Mouse (Mus musculus) urinary bladder, postnatal 36 days (tissue): ENCODE results near the gene Aph1a.
"Not testable (repeated sequence)": the region's sequence is repeated elsewhere in the genome, so short reads cannot be mapped to it uniquely, and the experiment has no call there.

Experiments
- DNase-seq, 2 experiments: peaks; one replicate each; pipeline ENCODE4 v3.0.0; 2022; ENCODE audit warnings: low spot score in 2 of 2, mixed read lengths in 1 of 2

Aph1a gene

GRCm38 (mm10) chr3:95920532-95920931 lies 26.8 kb downstream of the Aph1a start:
- DNase-seq: not testable (repeated sequence)

- not testable (repeated sequence) for DNase-seq
These were observed 29.7 kb downstream of the Aph1a start for GRCm38 (mm10) chr3:95923429-95923828.

- DNase-seq: no peak
These were observed 30.4 kb downstream of the Aph1a start for GRCm38 (mm10) chr3:95924185-95924584.

DNA sequence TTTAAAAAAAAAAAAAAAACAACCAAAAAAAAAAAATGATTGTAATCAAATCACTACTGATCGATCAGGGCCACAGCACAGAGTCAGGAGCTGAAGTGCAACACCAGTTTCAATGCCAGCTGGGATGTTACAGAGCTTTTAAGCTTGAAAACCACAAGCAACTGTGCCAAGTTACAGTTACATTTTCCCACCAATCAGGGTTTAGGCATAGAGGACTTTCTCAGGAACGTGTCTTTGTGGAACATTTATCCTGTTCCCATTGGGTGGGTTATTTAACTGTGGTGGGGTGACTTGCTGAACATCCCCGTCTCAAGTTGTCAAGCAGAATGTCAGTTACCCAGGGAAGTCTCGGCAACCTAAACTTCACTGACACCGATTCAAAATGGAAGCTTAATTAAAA lies 31.3 kb downstream of the Aph1a start:
- no peak for DNase-seq

DNA sequence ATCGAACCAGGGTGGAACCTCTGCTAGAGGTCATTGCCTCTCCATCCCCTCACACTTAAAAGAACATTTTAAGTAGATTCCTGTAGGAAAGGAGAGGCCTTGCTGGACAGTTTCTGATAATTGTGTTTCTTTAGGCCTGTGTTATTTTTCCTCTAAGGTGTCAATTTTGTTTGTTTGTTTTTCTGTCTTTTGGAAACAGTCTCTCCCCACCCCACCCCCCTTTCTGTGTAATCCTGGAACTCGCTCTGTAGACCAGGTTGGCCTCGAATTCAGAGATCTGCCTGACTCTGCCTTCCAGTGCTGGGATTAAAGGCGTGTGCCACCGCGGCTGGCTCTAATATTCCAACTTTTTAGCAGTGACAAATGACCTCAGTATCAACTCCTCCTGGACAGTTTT lies 34.5 kb downstream of the Aph1a start:
- no peak for DNase-seq

DNA sequence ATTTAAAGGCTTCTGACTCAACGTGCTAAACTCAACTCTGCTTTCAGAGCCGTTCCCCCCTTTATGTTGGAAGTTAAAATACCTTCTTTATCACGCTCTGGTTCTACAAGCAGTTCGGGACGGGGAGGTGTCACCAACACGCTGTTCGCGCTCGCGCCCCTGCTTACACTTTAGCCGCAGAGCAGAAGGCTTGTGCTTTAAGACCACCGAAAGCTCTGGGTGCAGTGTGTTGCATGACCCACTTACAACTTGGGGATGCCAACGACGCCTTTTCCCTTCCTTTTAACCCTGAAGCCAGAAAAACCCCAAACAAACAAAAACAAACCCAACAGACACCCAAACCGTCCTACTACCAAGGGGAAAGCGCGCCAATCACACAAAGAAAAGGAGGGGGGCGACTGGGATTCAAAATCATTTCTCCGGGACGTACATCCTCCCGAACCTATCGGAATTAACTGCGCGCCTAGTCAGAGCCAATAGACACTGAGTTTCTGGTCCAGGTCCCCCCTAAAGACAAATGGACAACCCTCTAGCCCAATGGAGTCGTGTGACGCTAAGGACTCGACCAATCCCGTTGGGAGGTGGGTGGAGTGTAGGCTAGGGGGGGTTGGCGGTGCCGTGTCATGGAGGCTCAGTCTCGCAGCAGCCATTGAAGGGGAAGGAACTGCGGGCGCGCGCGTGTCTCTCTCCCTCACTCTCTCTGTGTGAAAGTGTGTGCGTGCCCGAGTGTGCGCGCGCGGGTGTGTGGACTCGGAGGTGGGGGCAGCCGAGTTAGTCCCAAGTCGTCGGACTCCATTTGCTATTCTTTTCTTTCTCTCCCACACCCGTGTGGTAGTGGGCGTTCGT lies 35.1 kb downstream of the Aph1a start, which contains the start of gene Anp32e:
Gene Anp32e, plus strand, starts transcription at position 589 of the 846 bp plus-strand sequence.
- peak; percentile 96 for DNase-seq

DNA sequence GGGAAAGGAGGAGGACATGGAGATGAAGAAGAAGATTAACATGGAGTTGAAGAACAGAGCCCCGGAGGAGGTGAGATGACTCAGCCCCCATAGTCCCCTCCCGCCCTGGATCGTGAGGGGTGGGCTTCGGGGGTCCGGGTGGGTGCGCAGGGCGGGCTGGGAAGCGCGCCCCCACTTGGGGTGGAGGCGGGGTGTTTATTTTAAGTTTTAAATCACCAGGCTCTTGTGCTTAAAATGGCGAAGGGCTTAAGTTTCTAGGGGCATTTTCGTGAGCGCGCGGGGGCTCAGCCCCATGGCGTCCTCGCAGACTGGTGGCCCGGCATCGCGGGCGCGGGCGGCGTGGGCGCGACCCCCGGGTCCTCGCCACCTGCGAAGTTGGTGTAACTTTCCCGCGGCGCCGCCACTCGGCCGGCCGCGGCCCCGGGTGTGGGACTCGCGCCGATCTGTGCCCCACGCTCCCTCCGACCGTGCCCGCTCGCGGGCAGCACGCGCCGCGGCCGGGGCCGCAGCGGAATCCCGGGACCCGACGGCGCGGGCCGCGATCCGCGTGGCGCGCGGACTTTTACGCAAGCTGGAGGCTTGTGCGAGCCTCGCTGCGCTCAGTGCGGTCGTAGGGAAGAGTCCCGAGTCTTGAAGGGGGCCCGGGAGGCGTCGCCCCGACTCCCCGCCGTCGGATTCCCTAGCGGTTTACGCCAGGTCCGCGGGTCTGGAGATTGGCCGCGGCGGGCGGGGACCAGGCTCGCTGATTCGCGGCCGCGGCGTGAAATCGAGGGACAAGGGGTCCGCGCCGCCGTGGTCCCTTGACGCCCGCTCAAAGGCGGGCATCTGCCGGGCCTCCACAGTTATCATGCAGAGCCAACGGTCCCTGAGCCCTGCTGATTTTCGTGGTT lies 36.1 kb downstream of the Aph1a start:
- DNase-seq: peak; percentile 25 to 42

DNA sequence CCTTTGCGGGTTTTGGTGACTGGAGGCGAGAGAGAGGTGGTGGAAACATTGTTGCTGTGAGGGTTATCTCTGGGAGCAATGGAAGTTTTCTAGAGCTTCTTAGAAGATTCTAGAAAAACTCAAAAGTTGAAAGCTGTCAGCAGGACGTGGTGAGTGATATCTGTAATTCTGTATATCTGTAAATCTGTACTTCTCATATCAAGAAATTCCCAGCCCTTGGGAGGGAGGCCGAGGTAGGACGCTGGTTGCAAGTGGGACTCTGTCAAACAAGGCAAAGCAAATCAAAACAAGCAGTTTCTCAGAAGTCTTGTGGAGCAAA lies 36.7 kb downstream of the Aph1a start:
- DNase-seq: no peak

DNA sequence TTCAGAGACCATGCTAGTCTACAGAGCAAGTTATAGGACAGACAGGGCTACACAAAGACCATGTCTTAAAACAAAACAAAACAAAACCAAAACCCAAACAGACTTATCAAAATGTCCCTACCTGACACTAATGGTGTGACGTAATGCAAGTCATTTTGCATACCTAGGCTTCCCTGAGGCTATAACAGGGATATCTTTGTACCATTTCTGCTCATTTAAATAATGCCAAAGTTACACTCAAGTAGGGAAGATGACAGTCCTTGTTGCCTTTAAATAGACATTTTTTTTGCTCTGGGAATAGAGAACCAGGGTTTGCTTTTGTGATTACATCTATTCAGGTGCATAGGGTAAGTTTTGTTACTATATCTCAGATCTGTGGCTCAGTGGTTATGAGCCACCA lies 37.7 kb downstream of the Aph1a start:
- no peak for DNase-seq

- DNase-seq: no peak
These were observed 38.4 kb downstream of the Aph1a start for GRCm38 (mm10) chr3:95932157-95932556.

DNA sequence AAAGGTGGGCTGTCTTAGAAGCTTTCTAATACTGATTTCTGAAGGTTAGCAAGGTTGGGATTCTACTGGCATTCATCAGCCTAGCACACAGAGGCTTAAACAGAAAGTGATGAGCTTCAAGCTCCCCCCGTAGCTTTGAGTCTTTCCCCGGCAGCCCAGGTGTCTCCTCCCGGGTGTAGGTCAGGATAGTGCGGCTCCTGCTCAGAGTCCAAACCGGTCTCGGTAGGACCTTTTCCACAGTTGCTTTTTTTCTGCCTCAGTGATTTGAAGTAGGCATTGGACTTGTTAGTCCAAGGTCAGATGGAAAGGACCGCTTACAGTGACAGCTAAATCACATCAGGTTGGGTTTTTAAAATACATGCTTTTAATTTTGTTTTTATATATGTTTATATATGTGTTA lies 38.8 kb downstream of the Aph1a start:
- DNase-seq: no peak

GRCm38 (mm10) chr3:95933111-95933750 lies 39.5 kb downstream of the Aph1a start:
- no peak for DNase-seq

DNA sequence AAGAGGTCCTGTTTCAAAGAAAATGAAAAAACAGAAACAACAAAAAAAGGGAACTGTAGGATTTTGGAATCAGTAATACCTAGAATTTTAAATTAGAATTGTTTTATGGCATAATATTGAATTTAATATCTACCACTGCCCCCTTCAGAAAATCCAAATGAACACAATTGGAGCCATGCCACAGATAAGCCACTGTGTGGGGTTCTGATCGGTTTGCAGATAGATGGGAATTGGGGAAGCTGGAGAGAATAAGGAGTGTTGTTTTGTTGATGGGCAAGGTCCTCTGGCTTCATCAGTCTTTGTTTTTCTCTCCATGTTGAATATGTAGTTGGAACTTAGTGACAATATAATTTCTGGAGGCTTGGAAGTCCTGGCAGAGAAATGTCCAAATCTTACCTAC lies 40.7 kb downstream of the Aph1a start:
- no peak for DNase-seq

DNA sequence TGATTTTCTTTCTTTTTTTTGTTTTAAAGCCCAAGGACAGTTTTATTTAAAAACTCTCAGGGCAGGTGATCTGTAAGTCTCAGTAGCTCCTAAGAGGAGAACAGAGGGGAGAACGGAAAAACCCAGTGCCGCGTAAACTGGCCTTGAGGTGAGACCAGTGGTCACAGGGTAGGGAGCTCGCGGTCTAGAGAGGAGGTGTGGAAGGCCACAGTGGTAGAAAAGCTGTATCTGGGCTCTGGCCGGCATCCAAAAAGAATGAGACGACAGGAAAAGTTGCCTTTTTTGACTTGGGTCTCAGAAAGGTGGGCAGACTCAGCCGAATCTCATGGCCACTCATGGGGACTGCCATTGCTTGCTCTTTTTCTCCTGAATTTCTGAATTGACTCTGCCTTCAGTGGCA lies 44.4 kb downstream of the Aph1a start:
- DNase-seq: no peak

DNA sequence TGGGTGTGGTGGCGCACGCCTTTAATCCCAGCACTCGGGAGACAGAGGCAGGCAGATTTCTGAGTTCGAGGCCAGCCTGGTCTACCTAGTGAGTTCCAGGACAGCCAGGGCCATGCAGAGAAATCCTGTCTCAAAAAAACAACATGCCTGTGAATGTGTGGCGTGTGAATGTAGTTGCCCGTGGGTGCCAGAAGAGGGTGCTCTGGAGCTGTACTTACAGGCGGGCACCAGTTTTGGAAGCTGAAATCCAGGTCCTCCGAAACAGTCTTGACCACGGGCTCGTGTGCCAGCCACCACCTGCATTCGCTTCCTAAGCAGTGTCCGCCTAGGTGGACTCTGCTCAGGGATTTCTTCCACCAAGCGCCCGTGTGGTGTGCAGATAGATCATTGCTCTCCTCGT lies 45.1 kb downstream of the Aph1a start:
- DNase-seq: no peak

GRCm38 (mm10) chr3:95942749-95943148 lies 49.0 kb downstream of the Aph1a start:
- no peak for DNase-seq

DNA sequence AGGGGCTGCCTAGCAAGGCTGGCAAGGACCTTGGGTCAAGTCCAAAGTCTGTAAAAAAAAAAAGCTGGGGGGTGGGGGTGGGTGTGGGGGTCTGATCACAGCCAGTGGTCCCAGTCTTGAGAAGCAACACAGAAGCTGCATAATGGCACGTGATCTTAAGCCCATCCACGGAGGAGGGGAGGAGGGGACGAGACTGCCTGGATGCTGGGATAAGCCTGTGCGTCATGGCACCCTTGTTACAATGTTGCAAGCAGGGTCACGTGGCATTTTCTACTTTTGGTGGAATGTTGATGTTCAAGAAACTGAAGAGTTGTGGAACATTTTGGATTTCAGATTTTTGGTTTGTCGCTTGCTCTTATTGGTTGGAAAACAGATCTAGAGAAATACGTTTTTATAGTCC lies 49.5 kb downstream of the Aph1a start:
- no peak for DNase-seq

DNA sequence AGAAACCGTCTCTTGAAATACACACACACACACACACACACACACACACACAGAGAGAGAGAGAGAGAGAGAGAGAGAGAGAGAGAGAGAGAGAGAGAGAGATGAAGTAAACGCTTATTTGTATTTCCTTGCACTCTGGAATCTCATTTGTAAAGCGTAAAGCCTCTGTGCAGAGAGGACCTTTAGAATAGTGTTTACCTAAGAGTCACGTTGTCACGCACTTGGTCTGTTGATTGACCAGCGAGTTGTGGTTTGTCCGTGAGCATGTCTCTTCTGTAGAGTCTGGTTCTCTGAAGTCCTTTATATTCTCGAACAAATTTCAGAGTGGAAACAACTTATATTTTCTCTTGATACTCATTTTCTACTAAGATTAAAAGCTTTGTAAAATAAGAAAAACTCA lies 51.0 kb downstream of the Aph1a start:
- no peak for DNase-seq

- DNase-seq: peak in 1 of 2 experiments; percentile 9
These were observed 52.0 kb downstream of the Aph1a start for GRCm38 (mm10) chr3:95945731-95946240.
